Mouse (Mus musculus) v-Abl transformed pro-B cells (cell line): Measurements from ENCODE around the gene Plk5.

Source experiments
- in situ Hi-C, 2 experiments: fragments of 400-800 bp; cut with MboI; formaldehyde crosslinking; loops; one replicate each; pipeline ENCODE4 v1.15.1; 2025; ENCODE audit not compliant: unreplicated experiment in 2 of 2

Plk5 gene

GRCm38 (mm10) chr10:80384115-80384639 lies 27.9 kb downstream of the Plk5 start:
- in situ Hi-C loops, result no loop called here

- in situ Hi-C loops, result no loop called here
Measured at GRCm38 (mm10) chr10:80384709-80385108, 28.4 kb downstream of the Plk5 start.

- in situ Hi-C loops, result no loop called here
Measured at GRCm38 (mm10) chr10:80385310-80385709, 29.1 kb downstream of the Plk5 start.

GRCm38 (mm10) chr10:80385811-80386734 lies 29.8 kb downstream of the Plk5 start:
- in situ Hi-C loops, result no loop called here

GRCm38 (mm10) chr10:80386735-80387471 lies 30.6 kb downstream of the Plk5 start:
- in situ Hi-C loops, result no loop called here

- in situ Hi-C loops, result no loop called here
Measured at GRCm38 (mm10) chr10:80387522-80387959, 31.3 kb downstream of the Plk5 start, which contains the start of gene Mex3d. Gene Mex3d (minus strand): TSS chr10:80387659.

- in situ Hi-C loops, result no loop called here
Measured at GRCm38 (mm10) chr10:80388731-80389130, 32.5 kb downstream of the Plk5 start.

- in situ Hi-C loops, result no loop called here
Measured at GRCm38 (mm10) chr10:80389185-80389708, 33.0 kb downstream of the Plk5 start.

GRCm38 (mm10) chr10:80390697-80391096 lies 34.4 kb downstream of the Plk5 start:
- in situ Hi-C loops, result no loop called here

- in situ Hi-C loops, result no loop called here
Measured at GRCm38 (mm10) chr10:80392687-80393086, 36.4 kb downstream of the Plk5 start.

GRCm38 (mm10) chr10:80395025-80395627 lies 38.9 kb downstream of the Plk5 start:
- in situ Hi-C loops, result loop anchor here in 1 of 2 experiments (5.0 kb wide), 1 partner anchor 37 kb away; the partner anchor contains the start of gene Tcf3

- in situ Hi-C loops, result loop anchor here in 1 of 2 experiments (5.0 kb wide), 1 partner anchor 35 kb away; the partner anchor contains the start of gene Tcf3
Measured at GRCm38 (mm10) chr10:80396822-80397523, 40.7 kb downstream of the Plk5 start.

GRCm38 (mm10) chr10:80397524-80398173 lies 41.4 kb downstream of the Plk5 start:
- in situ Hi-C loops, result loop anchor here in 1 of 2 experiments (5.0 kb wide), 1 partner anchor 35 kb away; the partner anchor contains the start of gene Tcf3

GRCm38 (mm10) chr10:80398174-80398535 lies 41.9 kb downstream of the Plk5 start:
- in situ Hi-C loops, result loop anchor here in 1 of 2 experiments (5.0 kb wide), 1 partner anchor 34 kb away; the partner anchor contains the start of gene Tcf3

GRCm38 (mm10) chr10:80398719-80399190 lies 42.5 kb downstream of the Plk5 start:
- in situ Hi-C loops, result loop anchor here in 1 of 2 experiments (5.0 kb wide), 1 partner anchor 34 kb away; the partner anchor contains the start of gene Tcf3

GRCm38 (mm10) chr10:80399191-80399972 lies 43.1 kb downstream of the Plk5 start, which contains the start of gene Mbd3:
Gene Mbd3 (minus strand): TSS chr10:80399550.
- in situ Hi-C loops, result loop anchor here in 1 of 2 experiments (5.0 kb wide), 1 partner anchor 33 kb away; the partner anchor contains the start of gene Tcf3

- in situ Hi-C loops, result loop anchor here in 1 of 2 experiments (5.0 kb wide), 1 partner anchor 32 kb away; the partner anchor contains the start of gene Tcf3
Measured at GRCm38 (mm10) chr10:80399973-80400703, 43.9 kb downstream of the Plk5 start.
